Mouse (Mus musculus) hindbrain, embryonic 15.5 days (tissue): ENCODE results near the gene Cx3cr1. TPM values are rescaled to one million over a fixed set of nuclear protein-coding genes. Genes with fewer than 3 reads are reported as not detected.

Experiments used
- ATAC-seq: fragments of 200-750 bp; cut with Nextera tagmentation; 2 replicates; pipeline ENCODE4 v1.8.0; 2017; ENCODE audit warnings: low read depth, moderate number of reproducible peaks, moderate TSS enrichment; ENCODE audit not compliant: low FRiP score
- H3K27ac ChIP-seq: fragments of 300-500 bp; sonication (generic); replicated peaks from 2 replicates; pipeline ENCODE4 v1.5.1; 2015; ENCODE audit warnings: mild to moderate bottlenecking, inconsistent platforms
- H3K27me3 ChIP-seq: fragments of 300-500 bp; sonication (generic); 2 replicates; pipeline ENCODE4 v1.6.1; 2015; ENCODE audit warnings: control low read depth, inconsistent platforms
- H3K36me3 ChIP-seq: fragments of 300-500 bp; sonication (generic); 2 replicates; pipeline ENCODE4 v1.6.1; 2015; ENCODE audit warnings: control low read depth, inconsistent platforms
- H3K4me1 ChIP-seq: fragments of 300-500 bp; sonication (generic); replicated peaks from 2 replicates; pipeline ENCODE4 v1.6.1; 2015; ENCODE audit warnings: control low read depth, inconsistent platforms
- H3K4me2 ChIP-seq: fragments of 300-500 bp; sonication (generic); 2 replicates; pipeline ENCODE4 v1.6.1; 2015; ENCODE audit warnings: moderate library complexity, mild to moderate bottlenecking, inconsistent platforms
- H3K4me3 ChIP-seq: fragments of 300-500 bp; sonication (generic); 2 replicates; pipeline ENCODE4 v1.5.1; 2015; ENCODE audit warnings: mild to moderate bottlenecking, inconsistent platforms
- H3K9ac ChIP-seq: fragments of 300-500 bp; sonication (generic); 2 replicates; pipeline ENCODE4 v1.6.1; 2015; ENCODE audit warnings: inconsistent platforms
- H3K9me3 ChIP-seq: fragments of 300-500 bp; sonication (generic); 2 replicates; pipeline ENCODE4 v1.6.1; 2016; ENCODE audit warnings: control low read depth, inconsistent platforms
- WGBS: fragments of 180-500 bp; shearing (Covaris S2); methylation state at CpG from one replicate; pipeline ENCODE4 v1.1.7; 2015; 5-methylcytosine and 5-hydroxymethylcytosine counted together
- polyA plus RNA-seq: library from polyadenylated mRNA; unstranded; fragments of >200 nt; fragmentation: Nextera tagmentation; extraction: Ambion mirVana; gene quantifications from 2 replicates; pipeline ENCODE4 v1.2.1, GENCODE M21; 2015

Cx3cr1 gene
- polyA plus RNA-seq, 1 experiment from 2014 or later: 9.9 TPM

- peak; percentile 51; the same call in 1 of the 2 replicates for ATAC-seq
- no peaks in the 10 kb centered on the region for H3K36me3 ChIP-seq
- H3K27me3 ChIP-seq: no peaks in the 10 kb centered on the region
- H3K4me1 ChIP-seq: peaks cover 12% of the 10 kb centered on the region
- 0 out of 2 replicates have a peak overlapping the region, but pooled peaks have one; percentile 10 for H3K4me2 ChIP-seq
- peak overlapping the region; percentile 64; the same call in 1 of the 2 replicates for H3K27ac ChIP-seq
- H3K9me3 ChIP-seq: 0 out of 2 replicates have a peak, but pooled peaks cover 4% of the 10 kb centered on the region
- WGBS: 70% methylated on average over 2 of the region's 2 CpGs
- H3K4me3 ChIP-seq: no peak overlapping the region
- H3K9ac ChIP-seq: no peak overlapping the region
Observed at GRCm38 (mm10) chr9:119853071-119853846, 216.4 kb downstream of the Cx3cr1 start.

GRCm38 (mm10) chr9:119852347-119853030 is 217.2 kb downstream of the Cx3cr1 start:
- peak overlapping the region; percentile 64; the same call in 1 of the 2 replicates for H3K27ac ChIP-seq
- no peaks in the 10 kb centered on the region for H3K36me3 ChIP-seq
- H3K27me3 ChIP-seq: no peaks in the 10 kb centered on the region
- H3K4me2 ChIP-seq: 0 out of 2 replicates have a peak overlapping the region, but pooled peaks have one; percentile 10
- H3K9ac ChIP-seq: no peak overlapping the region
- no peak overlapping the region for H3K4me3 ChIP-seq
- ATAC-seq: peak; percentile 78; the same call in 1 of the 2 replicates
- H3K9me3 ChIP-seq: 0 out of 2 replicates have a peak, but pooled peaks cover 3% of the 10 kb centered on the region
- peaks cover 12% of the 10 kb centered on the region for H3K4me1 ChIP-seq
- 32% methylated on average over 10 of the region's 10 CpGs for WGBS

Other genes with a start within 250 kb of the Cx3cr1 start
- 0.29 and 0.52 TPM in 2 replicates for gene Scn11a, start 244.4 kb downstream of the Cx3cr1 start, polyA plus RNA-seq
- gene Wdr48, start 175.0 kb downstream of the Cx3cr1 start, polyA plus RNA-seq: 64.3 and 65.4 TPM in 2 replicates
- gene Gorasp1, start 132.3 kb downstream of the Cx3cr1 start, polyA plus RNA-seq: 25.8 and 28.9 TPM in 2 replicates
- 1.2 and 1.5 TPM in 2 replicates for gene Ttc21a, start 132.3 kb downstream of the Cx3cr1 start, polyA plus RNA-seq
- 1.6 and 1.7 TPM in 2 replicates for gene Csrnp1, start 85.2 kb downstream of the Cx3cr1 start, polyA plus RNA-seq
- gene Xirp1, start 46.3 kb downstream of the Cx3cr1 start, polyA plus RNA-seq: not detected in 2 replicates
- not detected in 2 replicates for gene Ccr8, start 22.2 kb upstream of the Cx3cr1 start, polyA plus RNA-seq
- 44.0 and 44.7 TPM in 2 replicates for gene Slc25a38, start 40.5 kb upstream of the Cx3cr1 start, polyA plus RNA-seq
- gene Rpsa, start 57.8 kb upstream of the Cx3cr1 start, polyA plus RNA-seq: 927 and 930 TPM in 2 replicates
- 0.14 and 0.23 TPM in 2 replicates for gene Mobp, start 79.8 kb upstream of the Cx3cr1 start, polyA plus RNA-seq
- 8.1 and 8.8 TPM in 2 replicates for gene Myrip, start 231.6 kb upstream of the Cx3cr1 start, polyA plus RNA-seq